Mouse (Mus musculus) stomach, embryonic 16.5 days (tissue): ENCODE measurements around the gene AI837181. TPM values are rescaled to one million over a fixed set of nuclear protein-coding genes. Genes with fewer than 3 reads are reported as not detected.
"Not testable (repeated sequence)": the region's sequence is repeated elsewhere in the genome, so short reads cannot be mapped to it uniquely, and the experiment has no call there.

ENCODE experiments used
- ATAC-seq: fragments of 200-750 bp; cut with Nextera tagmentation; 2 replicates; pipeline ENCODE4 v1.8.0; 2017; ENCODE audit warnings: moderate number of reproducible peaks, moderate TSS enrichment; ENCODE audit not compliant: insufficient read depth, low FRiP score
- H3K27ac ChIP-seq: fragments of 300-500 bp; sonication (generic); 2 replicates; pipeline ENCODE4 v1.5.1; 2014; ENCODE audit warnings: low read length
- H3K27me3 ChIP-seq: fragments of 300-500 bp; sonication (generic); 2 replicates; pipeline ENCODE4 v1.6.1; 2014; ENCODE audit warnings: low read length, control low read depth, mixed read lengths; ENCODE audit not compliant: control insufficient read depth, insufficient read depth
- H3K36me3 ChIP-seq: fragments of 300-500 bp; sonication (generic); 2 replicates; pipeline ENCODE4 v1.6.1; 2014; ENCODE audit warnings: low read length; ENCODE audit not compliant: control insufficient read depth, insufficient read depth
- H3K4me1 ChIP-seq: fragments of 300-500 bp; sonication (generic); 2 replicates; pipeline ENCODE4 v1.6.1; 2014; ENCODE audit warnings: low read length, control low read depth, mixed read lengths; ENCODE audit not compliant: control insufficient read depth, insufficient read depth
- H3K4me2 ChIP-seq: fragments of 300-500 bp; sonication (generic); 2 replicates; pipeline ENCODE4 v1.6.1; 2014; ENCODE audit warnings: low read depth, low read length, mixed read lengths
- H3K4me3 ChIP-seq: fragments of 300-500 bp; sonication (generic); replicated peaks from 2 replicates; pipeline ENCODE4 v1.5.1; 2014; ENCODE audit warnings: mild to moderate bottlenecking, low read length
- H3K9ac ChIP-seq: fragments of 300-500 bp; sonication (generic); 2 replicates; pipeline ENCODE4 v1.6.1; 2014; ENCODE audit warnings: low read length
- H3K9me3 ChIP-seq: fragments of 300-500 bp; sonication (generic); replicated peaks from 2 replicates; pipeline ENCODE4 v1.6.1; 2016; ENCODE audit warnings: low read length, control low read depth; ENCODE audit not compliant: control insufficient read depth
- WGBS: fragments of 180-500 bp; shearing (Covaris S2); extraction: QIAGEN DNeasy Blood & Tissue Kit; methylation state at CpG from one replicate; pipeline ENCODE4 v1.1.7; 2014; 5-methylcytosine and 5-hydroxymethylcytosine counted together
- polyA plus RNA-seq: library from polyadenylated mRNA; unstranded; fragments of >200 nt; fragmentation: Nextera tagmentation; extraction: Ambion mirVana; gene quantifications from 2 replicates; pipeline ENCODE4 v1.2.1, GENCODE M21; 2015

Gene AI837181
- polyA plus RNA-seq, 1 experiment from 2014 or later: 14.3 TPM

DNA sequence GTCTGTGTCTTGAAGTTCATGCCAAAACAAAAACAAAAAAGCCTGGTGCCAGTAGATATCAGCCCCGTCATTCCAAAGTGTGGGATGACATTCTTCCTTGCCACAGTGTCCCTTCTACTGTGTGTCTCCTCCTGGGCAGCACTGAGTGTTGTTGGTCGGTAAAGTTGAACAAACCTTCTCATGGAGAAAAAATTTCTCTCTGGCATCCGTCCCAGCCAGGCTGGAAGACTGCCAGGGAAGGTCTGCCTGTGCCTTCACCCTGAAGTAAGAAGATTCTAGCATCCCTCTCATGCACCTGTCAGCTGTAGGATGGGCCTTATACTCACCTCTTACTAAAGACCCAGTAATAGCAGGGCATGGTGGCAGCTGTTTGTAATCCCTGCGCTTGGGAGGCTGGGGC, 32.1 kb upstream of the AI837181 start:
- Histone ChIP-seq H3K27ac (no peak overlapping the region), H3K4me1 (peaks cover 16% of the 10 kb centered on the region; the same call in 1 of the 2 replicates), H3K9ac (no peak overlapping the region), H3K4me2 (no peak overlapping the region), H3K4me3 (no peak overlapping the region), H3K36me3 (no peaks in the 10 kb centered on the region), H3K9me3 (no peaks in the 10 kb centered on the region), H3K27me3 (no peaks in the 10 kb centered on the region)
- no peak for ATAC-seq
- WGBS: 52% methylated on average over 4 of the region's 4 CpGs

DNA sequence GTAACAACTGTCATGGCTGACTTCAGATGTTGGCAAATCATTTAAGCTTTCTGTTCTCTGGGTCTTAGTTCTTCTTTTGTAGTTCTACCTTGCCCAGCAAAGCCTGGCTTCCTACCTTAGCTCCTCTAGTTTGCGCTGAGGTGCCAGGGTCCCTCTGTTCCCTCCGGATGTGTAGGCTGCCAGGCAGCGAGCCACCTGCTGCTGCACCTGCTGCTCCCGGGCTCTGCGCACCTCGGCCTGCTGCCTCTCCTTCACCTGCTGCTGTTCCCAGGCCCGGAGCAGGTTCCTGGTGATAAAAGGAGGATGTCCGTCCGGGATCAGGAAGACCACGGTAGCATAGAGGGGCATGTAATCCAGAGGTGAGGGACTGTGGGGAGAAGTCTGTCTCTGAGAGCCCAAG, 30.8 kb upstream of the AI837181 start:
- Histone ChIP-seq H3K36me3 (no peaks in the 10 kb centered on the region), H3K9me3 (no peaks in the 10 kb centered on the region), H3K4me1 (peaks cover 16% of the 10 kb centered on the region; the same call in 1 of the 2 replicates), H3K4me2 (no peak overlapping the region), H3K27ac (no peak overlapping the region; the same call in 1 of the 2 replicates), H3K9ac (no peak overlapping the region), H3K4me3 (no peak overlapping the region), H3K27me3 (no peaks in the 10 kb centered on the region)
- WGBS: 40% methylated on average over 10 of the region's 10 CpGs
- ATAC-seq: no peak

DNA sequence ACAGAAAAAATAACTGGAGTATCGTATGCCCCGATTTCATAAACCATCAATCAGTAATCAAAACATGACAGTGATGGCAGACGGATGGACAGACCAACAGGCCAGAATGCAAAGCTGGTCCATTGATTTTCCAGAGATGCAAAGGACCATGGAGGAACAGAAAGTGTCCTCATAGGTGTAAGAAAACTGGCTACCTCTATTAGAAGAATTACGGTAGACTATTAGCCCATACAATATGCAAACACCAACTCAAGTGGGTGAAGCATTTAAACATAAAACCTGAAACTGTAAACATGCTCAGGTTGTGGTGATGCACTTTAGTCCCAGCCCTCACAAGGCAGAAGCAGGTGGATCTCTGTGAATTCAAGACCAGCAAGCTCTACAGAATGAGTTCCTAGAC, 29.6 kb upstream of the AI837181 start:
- H3K9me3 ChIP-seq: no peaks in the 10 kb centered on the region
- no peak for ATAC-seq
- no peak overlapping the region for H3K27ac ChIP-seq
- WGBS: 70% methylated on average over 4 of the region's 4 CpGs
- H3K27me3 ChIP-seq: no peaks in the 10 kb centered on the region
- no peak overlapping the region for H3K4me3 ChIP-seq
- no peak overlapping the region for H3K4me2 ChIP-seq
- H3K4me1 ChIP-seq: peaks cover 5% of the 10 kb centered on the region; the same call in 1 of the 2 replicates
- H3K36me3 ChIP-seq: no peaks in the 10 kb centered on the region
- H3K9ac ChIP-seq: no peak overlapping the region

DNA sequence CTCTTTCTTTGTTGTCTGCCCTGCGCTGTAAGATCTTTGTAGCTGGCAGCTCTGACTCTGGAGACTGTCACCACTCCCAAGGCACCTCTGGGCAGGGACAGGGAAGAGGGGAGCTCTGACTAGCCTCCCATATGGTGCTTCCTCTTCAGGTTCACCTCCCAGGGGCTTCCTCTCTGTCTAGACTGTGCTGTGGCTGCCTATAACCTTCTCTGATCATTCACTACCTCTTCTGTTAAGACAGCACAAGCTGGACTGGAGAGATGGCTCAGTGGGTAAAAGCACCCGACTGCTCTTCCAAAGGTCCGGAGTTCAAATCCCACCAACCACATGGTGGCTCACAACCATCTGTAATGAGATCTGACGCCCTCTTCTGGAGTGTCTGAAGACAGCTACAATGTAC, 23.9 kb upstream of the AI837181 start:
- H3K27ac ChIP-seq, H3K27me3 ChIP-seq, H3K9me3 ChIP-seq, H3K9ac ChIP-seq, H3K4me1 ChIP-seq, H3K4me2 ChIP-seq, H3K4me3 ChIP-seq, H3K36me3 ChIP-seq, ATAC-seq: not testable (repeated sequence)
- WGBS: 73% methylated on average over 4 of the region's 4 CpGs

DNA sequence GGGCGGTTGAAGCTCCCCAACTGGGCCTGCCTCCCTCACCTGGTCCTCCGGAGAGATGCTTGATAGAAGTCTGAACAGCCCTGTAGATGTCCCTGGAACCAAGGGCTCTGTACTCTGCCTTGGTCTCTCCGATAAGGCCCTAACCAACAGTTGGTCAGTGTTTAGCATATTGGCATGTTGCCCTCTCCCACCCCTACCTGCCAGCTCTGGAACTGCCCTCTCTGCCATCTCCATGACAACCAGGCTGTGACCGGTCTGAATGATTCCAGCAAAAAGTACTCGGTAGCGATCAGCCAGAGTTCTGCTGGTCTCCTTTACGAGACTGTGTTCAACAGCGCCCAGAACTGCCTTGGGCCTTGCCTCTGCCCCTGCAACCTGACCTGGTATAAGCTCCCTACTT, 22.7 kb upstream of the AI837181 start, which contains the start of gene Tsga10ip:
Gene Tsga10ip, minus strand, starts transcription at position 234 of the 400 bp plus-strand sequence.
- no peak for ATAC-seq
- no peak within 1 kb of the TSS for H3K27ac ChIP-seq
- no peaks in the 10 kb centered on the region for H3K9me3 ChIP-seq
- WGBS: 68% methylated on average over 8 of the region's 8 CpGs
- H3K27me3 ChIP-seq: no peaks in the 10 kb centered on the region
- no peaks in the 10 kb centered on the region for H3K4me1 ChIP-seq
- H3K9ac ChIP-seq: no peak within 1 kb of the TSS
- no peaks in the 10 kb centered on the region for H3K36me3 ChIP-seq
- H3K4me3 ChIP-seq: no peak within 1 kb of the TSS
- H3K4me2 ChIP-seq: no peak within 1 kb of the TSS

DNA sequence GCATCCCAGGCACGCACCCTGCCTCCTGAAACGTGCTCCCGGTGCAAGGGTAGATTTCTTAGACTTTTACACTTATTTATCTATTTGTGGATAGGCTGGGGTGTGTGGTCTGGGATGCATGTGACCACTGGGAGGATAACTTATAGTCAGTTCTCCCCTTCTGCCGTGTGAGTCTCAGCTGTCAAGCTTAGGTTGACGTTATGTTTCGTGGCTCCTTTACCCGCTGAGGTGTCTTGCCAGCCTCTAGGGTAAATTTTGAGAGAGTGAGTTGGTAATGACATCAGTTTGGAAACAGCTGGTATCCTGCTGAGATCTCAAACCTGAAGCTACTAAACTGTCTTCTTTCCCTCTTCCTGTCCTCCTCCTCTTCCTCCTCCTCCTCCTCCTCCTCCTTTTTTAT, 19.0 kb upstream of the AI837181 start:
- H3K4me3 ChIP-seq: peak overlapping the region; percentile 42
- H3K27me3 ChIP-seq: no peaks in the 10 kb centered on the region
- 16% methylated on average over 7 of the region's 7 CpGs for WGBS
- H3K36me3 ChIP-seq: no peaks in the 10 kb centered on the region
- H3K9me3 ChIP-seq: no peaks in the 10 kb centered on the region
- H3K27ac ChIP-seq: peak overlapping the region; percentile 52; the same call in 1 of the 2 replicates
- H3K9ac ChIP-seq: peak overlapping the region; percentile 52
- H3K4me2 ChIP-seq: peak overlapping the region; percentile 58
- no peak for ATAC-seq
- no peaks in the 10 kb centered on the region for H3K4me1 ChIP-seq

DNA sequence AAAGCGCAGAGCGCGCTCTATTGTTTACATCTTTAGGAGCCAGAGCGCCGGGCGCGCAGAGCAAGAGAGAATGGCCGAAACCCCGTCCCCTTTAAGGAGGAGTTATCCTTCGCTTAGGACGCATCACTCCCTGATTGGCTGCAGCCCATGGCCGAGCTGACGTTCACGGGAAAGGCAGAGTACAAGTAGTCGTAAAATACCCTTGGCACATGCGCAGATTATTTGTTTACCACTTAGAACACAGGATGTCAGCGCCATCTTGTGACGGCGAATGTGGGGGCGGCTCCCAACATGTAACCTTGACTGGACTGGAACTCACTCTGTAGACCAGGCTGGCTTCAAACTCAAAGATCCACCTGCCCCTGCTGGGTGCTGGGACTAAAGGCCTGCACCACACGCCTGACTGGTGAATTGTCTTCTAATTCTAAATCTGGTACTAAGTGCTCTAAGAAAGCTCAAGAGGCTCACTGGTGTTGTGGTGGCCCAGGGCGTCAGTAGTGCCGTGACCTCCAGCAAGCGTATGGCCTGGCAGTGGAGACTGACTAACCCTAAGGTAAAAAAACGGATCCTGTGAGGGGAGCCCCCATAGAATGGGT, 18.3 kb upstream of the AI837181 start:
- Histone ChIP-seq H3K9ac (peak overlapping the region; percentile 78), H3K4me2 (peak overlapping the region; percentile 79), H3K27ac (peak overlapping the region; percentile 81), H3K4me3 (peak overlapping the region; percentile 58)
- H3K9me3 ChIP-seq, H3K4me1 ChIP-seq, H3K27me3 ChIP-seq, H3K36me3 ChIP-seq: not testable (repeated sequence)
- WGBS: 12% methylated on average over 21 of the region's 25 CpGs
- ATAC-seq: peak; percentile 75

DNA sequence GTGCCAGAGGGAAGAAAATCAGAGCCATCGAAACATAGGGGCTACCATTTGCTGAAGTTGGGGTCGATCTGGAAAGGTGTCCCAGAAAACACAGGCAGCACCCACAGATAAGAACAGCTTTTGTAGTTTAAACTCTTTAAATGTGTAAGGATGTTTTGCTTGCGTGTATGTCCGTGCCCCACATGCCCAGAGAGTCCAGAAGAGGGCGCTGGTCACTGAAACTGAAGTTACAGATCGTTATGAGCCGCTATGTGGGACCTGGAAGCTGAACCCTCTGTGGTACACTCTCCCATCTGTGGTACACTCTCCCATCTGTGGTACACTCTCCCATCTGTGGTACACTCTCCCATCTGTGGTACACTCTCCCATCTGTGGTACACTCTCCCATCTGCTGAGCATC, 17.8 kb upstream of the AI837181 start:
- Histone ChIP-seq H3K9ac (peak overlapping the region; percentile 78), H3K27me3 (no peaks in the 10 kb centered on the region), H3K4me3 (peak overlapping the region; percentile 58), H3K9me3 (no peaks in the 10 kb centered on the region), H3K27ac (peak overlapping the region; percentile 81), H3K4me2 (peak overlapping the region; percentile 79), H3K36me3 (no peaks in the 10 kb centered on the region), H3K4me1 (no peaks in the 10 kb centered on the region)
- peak; percentile 57 for ATAC-seq
- 9% methylated on average over 7 of the region's 7 CpGs for WGBS

DNA sequence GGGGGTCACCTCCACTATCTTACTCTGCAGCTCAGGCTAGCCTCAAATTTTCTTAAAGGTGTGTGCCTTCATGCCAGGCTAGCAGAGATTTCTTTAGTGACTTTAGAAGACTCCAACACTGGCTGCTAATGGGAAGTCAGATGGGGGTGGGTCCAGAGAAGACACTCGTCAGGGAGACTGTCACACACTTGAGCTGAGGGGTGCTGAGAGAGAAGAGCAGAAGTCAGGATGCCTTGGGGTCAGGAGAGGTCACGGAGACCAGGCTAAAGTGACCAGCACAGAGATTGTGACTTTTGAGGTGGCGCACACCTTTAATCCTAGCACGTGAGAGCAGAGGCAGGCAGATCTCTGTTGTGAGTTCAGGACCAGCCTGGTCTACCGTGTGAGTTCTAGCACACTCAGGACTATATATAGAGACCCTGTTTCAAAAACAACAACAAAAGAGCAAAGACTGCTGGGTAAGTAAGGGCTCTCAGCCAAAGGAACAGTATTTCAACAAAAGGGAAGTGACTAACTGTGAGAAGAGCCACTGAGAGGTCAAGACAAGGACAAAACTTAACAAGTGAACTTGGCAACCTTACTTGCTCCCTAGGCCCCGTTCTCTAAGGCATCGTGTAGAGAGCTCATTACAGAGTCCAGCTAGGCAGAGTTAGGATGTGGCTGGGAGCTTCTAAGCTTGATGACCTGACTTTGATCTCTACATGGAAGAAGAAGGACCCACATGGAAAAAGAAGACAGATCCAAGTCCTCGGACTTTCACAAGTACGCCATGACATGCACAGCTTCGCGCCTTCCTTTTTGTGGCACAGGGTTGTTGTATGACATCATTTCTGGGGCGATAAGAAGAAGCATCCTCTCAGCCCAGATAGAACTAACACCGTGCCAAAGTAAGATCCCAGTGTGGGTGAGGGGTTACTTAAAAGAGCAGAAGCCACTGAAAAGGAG, 16.6 kb upstream of the AI837181 start:
- no peak overlapping the region for H3K9ac ChIP-seq
- no peak overlapping the region for H3K27ac ChIP-seq
- H3K9me3 ChIP-seq: no peaks in the 10 kb centered on the region

More for the DNA sequence above, 16.6 kb upstream of the AI837181 start:
- no peak for ATAC-seq
- H3K36me3 ChIP-seq: no peaks in the 10 kb centered on the region
- H3K4me2 ChIP-seq: peak overlapping the region; percentile 79; the same call in 1 of the 2 replicates
- no peaks in the 10 kb centered on the region for H3K27me3 ChIP-seq
- no peak overlapping the region for H3K4me3 ChIP-seq
- 82% methylated on average over 13 of the region's 13 CpGs for WGBS
- H3K4me1 ChIP-seq: no peaks in the 10 kb centered on the region
